Mouse (Mus musculus) CD4-positive, CD25-positive, alpha-beta regulatory T cell, adult 4 months (primary cell): ENCODE measurements around the gene Lims1. TPM values are rescaled to one million over a fixed set of nuclear protein-coding genes. Genes with fewer than 3 reads are reported as not detected.

Source experiments
- ATAC-seq: one replicate; pipeline ENCODE4 v1.8.0; 2017
- polyA plus RNA-seq, 2 experiments: library from polyadenylated mRNA; unstranded; fragments of 100-300 nt; shearing (Covaris generic); gene quantifications; one replicate each; pipeline ENCODE4 v1.2.1; 2017

The Lims1 gene
- polyA plus RNA-seq, 2 experiments from 2014 or later = 84.8 to 96.8 TPM

DNA sequence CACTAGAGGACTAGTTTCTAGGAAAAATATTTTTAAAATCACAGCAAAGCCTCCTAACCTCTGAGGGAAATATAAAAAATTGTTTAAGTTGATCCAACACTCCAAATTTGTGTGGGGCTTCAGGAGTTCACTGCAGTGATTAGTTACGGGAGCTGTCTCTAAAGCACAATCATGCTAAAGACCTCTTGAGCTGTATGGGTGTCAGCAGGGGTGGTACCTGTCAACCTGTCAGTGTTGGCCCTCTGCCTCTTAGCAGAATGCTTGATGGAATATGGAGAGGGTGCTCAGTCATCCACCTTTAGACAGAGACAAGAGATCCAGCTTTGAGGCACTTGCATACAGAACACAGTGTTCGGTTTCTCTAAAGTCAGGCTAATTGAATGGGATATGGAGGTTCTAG lies 60.5 kb downstream of the Lims1 start:
- no peak for ATAC-seq

- no peak for ATAC-seq
Observed at GRCm38 (mm10) chr10:58385629-58386028, 62.4 kb downstream of the Lims1 start.

DNA sequence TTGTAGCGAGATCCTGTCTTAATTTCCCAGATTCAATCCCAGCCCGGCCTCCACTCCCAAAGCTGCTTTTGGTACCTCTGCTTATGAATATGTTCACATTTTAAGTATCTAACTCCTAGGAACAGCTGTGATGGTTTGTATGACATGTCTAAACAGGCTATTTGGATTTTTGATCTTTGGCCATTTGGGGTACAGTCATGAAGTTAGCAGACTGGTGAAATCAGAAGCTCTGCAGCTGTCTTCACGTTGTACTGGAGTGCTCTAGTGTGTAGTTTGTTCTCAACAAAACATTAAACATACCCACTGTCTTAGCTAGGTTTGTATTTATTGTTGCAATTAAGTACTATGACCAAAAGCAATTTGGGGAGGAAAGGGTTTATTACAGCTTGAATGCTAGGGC lies 63.7 kb downstream of the Lims1 start:
- no peak for ATAC-seq

- no peak for ATAC-seq
Observed at GRCm38 (mm10) chr10:58388648-58389047, 65.4 kb downstream of the Lims1 start.

DNA sequence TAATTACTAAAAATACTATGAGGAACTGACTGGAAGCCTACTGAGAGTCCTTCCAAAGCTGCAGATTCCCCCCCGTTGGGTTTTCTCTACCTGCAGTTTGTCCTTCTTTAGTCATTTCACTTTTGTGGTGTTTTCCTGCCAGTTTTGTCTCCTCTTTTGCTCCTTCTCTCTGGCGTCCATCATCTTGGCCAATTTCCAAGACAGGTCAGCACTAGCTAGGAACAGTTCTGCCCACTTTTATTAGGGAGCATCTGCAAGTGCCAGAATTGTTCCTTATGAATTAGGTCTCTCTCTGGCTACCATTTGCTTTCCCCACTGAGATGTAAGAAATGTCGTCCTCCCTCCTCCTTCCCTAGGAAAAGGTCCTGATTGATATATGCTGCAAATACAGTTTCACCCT lies 65.9 kb downstream of the Lims1 start:
- ATAC-seq = no peak

GRCm38 (mm10) chr10:58392435-58392834 lies 69.2 kb downstream of the Lims1 start:
- ATAC-seq = no peak

DNA sequence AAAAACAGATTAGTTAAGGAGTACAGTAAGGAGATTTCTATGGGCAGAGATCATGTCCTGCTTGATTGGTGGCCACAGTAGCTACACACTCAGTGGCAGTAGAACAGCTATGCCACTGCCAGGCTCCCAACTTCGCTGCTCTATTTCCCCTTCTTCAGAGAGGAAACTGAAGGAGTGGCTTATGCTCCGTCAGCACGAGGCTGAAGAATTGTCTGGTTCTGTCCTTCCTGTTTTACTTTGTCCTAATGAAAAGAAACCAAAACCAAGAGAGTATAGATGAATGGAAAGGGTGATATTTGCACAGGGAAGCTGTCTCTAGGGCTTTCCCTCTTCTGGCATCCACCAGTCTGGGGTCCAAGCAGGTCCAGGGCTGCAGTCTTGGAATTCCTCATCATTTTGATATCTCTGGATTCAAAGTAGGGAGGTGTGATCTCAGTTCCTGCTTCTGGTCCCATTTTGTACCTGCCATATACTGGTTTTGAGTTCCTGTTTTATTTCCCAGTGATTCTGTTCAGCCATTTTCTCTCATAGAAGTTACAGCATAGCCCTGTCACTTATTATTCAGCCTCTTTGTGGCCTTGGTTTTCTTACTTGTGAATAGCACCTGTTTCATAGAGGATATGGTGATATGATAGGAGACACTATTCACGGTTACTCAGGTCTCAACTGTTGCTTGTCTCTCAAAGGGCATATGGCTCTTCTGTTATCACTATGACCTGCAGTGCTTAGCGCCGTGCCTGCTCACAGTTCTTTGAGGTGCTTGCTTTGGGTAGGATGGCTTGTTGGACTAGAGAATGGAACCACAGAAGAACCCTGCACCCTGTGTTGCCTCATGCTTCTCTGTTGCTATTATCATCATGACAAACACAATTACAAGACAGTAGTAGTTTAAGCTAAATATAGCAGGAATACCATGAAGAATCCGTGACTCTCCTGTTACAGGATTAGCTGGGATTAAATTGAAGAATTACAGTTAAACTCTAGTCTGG lies 70.1 kb downstream of the Lims1 start:
- ATAC-seq = peak; percentile 98

DNA sequence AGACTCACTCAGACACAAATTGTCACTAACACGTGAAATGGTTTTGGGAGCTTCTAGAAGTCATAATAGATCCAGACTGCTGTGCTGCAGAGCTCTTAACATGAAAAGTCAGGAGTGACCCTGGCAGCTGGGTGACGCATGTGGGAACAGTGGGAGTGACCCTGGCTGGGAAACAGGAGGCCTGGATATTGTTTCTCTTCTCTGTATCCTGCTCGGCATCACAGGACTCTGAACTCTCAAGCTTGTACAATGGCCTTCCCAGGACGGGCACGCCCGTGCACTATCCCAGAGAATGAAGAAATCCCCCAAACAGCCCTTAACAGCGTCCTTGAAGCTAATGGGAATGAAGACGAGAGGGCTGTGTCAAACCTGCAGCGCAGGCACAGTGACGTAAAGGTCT lies 70.9 kb downstream of the Lims1 start:
- no peak for ATAC-seq

DNA sequence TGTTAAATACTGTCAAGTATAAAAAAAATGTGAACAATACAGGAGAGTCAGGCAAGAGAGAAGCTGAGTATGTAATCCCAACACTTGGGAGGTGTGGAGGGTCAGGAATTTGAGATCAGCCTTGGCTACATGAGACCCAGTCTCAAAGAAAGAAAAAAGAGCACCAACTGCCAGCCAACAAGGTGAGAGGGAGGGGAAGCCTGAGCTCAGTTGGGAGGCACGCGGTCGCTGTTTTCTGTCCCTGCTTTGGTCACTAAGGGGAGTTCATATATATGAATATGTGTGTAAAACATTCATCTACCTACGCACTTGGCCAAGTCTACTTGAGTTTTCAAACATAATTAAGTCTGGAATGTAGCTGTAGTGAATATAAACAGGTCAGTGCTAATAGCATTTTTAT lies 72.0 kb downstream of the Lims1 start:
- ATAC-seq = no peak

DNA sequence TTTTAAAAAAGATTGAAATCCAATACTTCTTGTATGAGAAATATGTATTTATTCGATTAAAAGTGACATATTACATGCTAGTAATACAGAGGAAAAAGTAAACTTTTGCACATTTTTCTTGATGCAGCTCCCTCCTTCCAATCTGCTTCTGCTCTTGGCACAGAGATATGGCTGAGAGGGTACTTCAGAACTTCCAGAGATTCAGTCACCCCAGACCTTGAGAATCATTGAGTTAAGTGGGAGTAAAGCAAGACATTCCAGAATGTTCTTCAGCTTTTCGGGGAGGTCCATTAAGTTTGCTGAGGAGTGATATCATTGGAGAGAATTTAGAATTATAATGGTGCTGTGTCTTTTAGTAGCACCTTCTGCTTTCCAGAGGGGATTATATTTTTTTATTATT lies 72.5 kb downstream of the Lims1 start:
- ATAC-seq = no peak

GRCm38 (mm10) chr10:58396600-58396999 lies 73.3 kb downstream of the Lims1 start:
- no peak for ATAC-seq

DNA sequence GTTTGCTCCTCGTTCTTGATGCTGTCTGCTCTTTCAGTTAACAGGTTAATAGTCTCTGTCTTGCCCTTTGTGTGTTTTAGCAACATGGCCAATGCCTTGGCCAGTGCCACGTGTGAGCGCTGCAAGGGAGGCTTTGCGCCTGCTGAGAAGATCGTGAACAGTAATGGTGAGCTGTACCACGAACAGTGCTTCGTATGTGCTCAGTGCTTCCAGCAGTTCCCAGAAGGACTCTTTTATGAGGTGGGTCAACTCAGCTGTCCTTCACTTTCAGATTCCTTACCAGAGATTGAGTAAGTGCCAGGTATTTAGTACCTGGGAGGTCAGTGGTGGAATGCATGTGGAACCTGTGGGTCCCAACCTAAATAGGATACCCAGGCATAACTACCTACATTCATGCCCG lies 75.7 kb downstream of the Lims1 start:
- no peak for ATAC-seq

GRCm38 (mm10) chr10:58401838-58402237 lies 78.6 kb downstream of the Lims1 start:
- no peak for ATAC-seq

- ATAC-seq = no peak
Observed at GRCm38 (mm10) chr10:58404639-58405038, 81.4 kb downstream of the Lims1 start.

DNA sequence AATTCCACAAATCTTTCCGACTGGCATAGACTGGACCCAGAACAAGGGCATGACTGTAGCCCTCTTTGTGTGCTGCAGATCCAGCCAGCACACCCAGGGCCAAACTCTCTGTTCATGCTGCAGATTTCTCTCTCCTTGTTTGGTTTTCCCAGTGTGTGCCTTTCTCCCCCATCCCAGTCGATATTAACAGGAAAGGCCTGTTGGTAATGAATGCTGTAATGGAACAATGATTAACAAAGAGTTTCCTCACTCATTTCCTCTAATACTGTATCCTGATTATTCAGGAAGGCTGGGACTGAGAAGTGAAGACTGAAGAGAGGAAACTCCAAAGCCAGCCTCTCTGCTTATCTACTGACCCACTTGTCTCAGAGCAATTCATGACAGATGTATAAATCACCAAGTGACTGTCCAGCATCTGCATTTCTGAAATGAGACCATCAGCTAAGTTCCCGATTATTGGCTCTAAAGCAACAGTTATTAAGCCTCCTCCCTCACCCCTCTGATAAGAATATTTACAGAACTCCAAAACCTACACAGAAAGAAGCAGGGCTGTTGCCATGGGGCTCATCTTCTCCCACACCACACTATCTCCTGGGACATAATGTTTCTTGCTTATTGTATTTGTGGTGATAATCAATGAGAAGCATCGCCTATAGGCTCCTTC lies 82.2 kb downstream of the Lims1 start:
- ATAC-seq = no peak

DNA sequence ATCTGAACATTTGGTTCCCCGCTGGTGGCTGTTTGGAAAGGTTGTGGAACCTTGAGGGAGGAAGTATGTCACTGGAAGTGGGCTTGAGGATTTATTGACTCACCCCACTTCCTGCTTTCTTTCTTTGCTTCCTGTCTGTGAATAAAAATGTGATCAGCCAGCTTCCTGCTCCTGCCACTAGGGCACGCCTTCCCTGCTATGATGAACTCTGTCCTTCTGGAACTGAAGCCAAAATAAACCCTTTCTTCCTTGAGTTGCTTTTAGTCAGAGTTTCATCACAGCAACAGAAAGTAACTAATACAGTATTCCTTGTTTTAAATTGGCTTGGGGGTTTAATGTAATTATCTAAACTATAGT lies 82.7 kb downstream of the Lims1 start:
- peak; percentile 86 for ATAC-seq

DNA sequence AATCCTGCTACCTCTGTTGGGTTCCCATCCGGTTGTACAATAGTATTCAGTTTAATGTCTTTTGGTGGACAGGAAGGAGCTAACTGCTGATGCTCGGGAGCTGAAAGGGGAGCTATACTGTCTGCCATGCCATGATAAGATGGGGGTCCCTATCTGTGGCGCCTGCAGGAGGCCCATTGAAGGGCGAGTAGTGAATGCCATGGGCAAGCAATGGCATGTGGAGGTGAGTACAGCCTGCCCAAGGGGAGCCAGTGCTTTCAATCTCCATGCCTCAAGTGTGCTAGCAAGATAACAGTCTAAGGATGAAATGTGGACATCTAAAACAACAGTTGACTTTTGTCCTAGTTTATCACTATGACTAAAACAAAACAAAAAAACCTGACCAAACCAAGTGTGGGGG lies 89.1 kb downstream of the Lims1 start:
- no peak for ATAC-seq

- no peak for ATAC-seq
Observed at GRCm38 (mm10) chr10:58412852-58413251, 89.6 kb downstream of the Lims1 start.

DNA sequence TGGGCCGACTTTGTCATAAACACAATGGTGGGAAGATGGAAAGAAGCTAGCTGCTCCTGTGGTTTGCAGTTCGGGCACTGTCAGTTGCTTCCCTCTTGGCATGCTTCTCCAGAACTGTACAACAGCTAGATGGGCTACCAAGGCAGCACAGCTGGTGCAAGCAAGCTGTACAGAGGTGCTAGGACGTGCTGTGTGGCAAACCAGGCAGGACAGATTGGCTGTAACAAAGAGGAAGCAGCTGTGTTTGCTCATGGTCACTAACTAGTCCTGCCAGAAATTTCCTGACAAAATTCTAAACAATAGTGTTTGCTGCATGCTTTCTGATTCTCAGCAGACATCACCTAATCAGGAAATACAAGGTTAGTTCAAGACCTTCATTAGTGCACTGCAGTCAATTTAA lies 93.4 kb downstream of the Lims1 start:
- ATAC-seq = no peak

- no peak for ATAC-seq
Observed at GRCm38 (mm10) chr10:58418290-58418971, 95.2 kb downstream of the Lims1 start.

DNA sequence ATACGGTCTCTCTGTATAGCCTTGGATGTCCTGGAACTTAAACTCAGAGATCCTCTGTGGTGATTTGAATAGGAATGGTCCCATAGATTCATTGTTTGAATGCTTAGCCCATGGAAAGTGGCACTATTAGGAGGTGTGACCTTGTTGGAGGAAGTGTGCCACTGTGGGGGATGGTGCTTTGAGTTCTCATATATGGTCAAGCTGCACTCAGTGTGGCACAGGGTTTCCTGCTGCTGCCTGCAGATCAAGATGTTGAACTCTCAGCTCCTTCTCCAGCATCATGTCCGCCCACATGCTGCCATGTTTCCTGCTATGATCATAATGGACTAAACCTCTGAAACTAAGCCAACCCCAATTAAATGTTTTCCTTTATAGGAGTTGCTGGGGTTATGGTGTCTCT lies 104.7 kb downstream of the Lims1 start:
- ATAC-seq = no peak

DNA sequence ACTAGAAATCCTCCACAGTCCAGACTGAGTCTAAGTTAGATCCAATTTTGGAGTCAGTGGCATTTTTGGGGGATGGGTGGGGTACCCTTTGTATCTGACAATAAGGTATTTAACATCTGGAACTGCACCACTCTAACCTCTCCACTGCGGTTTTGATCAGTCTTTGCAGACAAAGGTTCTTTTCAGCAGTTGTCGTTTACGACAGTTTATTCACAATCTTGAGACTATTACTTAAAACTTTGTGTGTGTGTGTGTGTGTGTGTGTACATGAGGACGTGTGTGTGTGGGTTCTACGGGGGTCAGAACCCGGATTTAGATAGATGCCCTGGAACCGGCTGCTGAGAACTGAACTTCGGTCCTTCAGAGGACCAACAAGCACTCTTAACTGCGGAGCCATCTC lies 122.6 kb downstream of the Lims1 start:
- ATAC-seq = peak; percentile 20
